Mouse (Mus musculus) limb, embryonic 14.5 days (tissue): ENCODE results near the gene Hoxc13. TPM values are rescaled to one million over a fixed set of nuclear protein-coding genes. Genes with fewer than 3 reads are reported as not detected.
A peak's percentile ranks its signal among the peaks of the same experiment; 100 is the strongest.

ENCODE experiments used
- ATAC-seq: fragments of 200-750 bp; cut with Nextera tagmentation; 2 replicates; pipeline ENCODE4 v1.8.0; 2017; ENCODE audit warnings: low read depth, moderate number of reproducible peaks, moderate TSS enrichment; ENCODE audit not compliant: low FRiP score
- DNase-seq: peaks from one replicate; pipeline ENCODE4 v3.0.0-alpha.2; 2015; ENCODE audit warnings: low spot score
- H3K27ac ChIP-seq: fragments of 300-500 bp; sonication (generic); replicated peaks from 2 replicates; pipeline ENCODE4 v1.5.1; 2014; ENCODE audit warnings: low read depth, mild to moderate bottlenecking, low read length, moderate library complexity, mixed read lengths
- H3K27me3 ChIP-seq: fragments of 300-500 bp; sonication (generic); 2 replicates; pipeline ENCODE4 v1.6.1; 2014; ENCODE audit warnings: low read length, mixed read lengths; ENCODE audit not compliant: control insufficient read depth, insufficient read depth
- H3K36me3 ChIP-seq: fragments of 300-500 bp; sonication (generic); 2 replicates; pipeline ENCODE4 v1.6.1; 2014; ENCODE audit warnings: mild to moderate bottlenecking, low read length, moderate library complexity, mixed read lengths; ENCODE audit not compliant: control insufficient read depth, insufficient read depth
- H3K4me1 ChIP-seq: fragments of 300-500 bp; sonication (generic); 2 replicates; pipeline ENCODE4 v1.6.1; 2014; ENCODE audit warnings: antibody characterized with exemption, low read length, mixed read lengths; ENCODE audit not compliant: control insufficient read depth, insufficient read depth
- H3K4me2 ChIP-seq: fragments of 300-500 bp; sonication (generic); replicated peaks from 2 replicates; pipeline ENCODE4 v1.6.1; 2014; ENCODE audit warnings: low read depth, mild to moderate bottlenecking, low read length, moderate library complexity; ENCODE audit not compliant: severe bottlenecking
- H3K4me3 ChIP-seq: fragments of 300-500 bp; sonication (generic); replicated peaks from 2 replicates; pipeline ENCODE4 v1.5.1; 2014; ENCODE audit warnings: low read length
- H3K9ac ChIP-seq: fragments of 300-500 bp; sonication (generic); 2 replicates; pipeline ENCODE4 v1.6.1; 2014; ENCODE audit warnings: mild to moderate bottlenecking, low read depth, low read length, moderate library complexity; ENCODE audit not compliant: severe bottlenecking
- H3K9me3 ChIP-seq: fragments of 300-500 bp; sonication (generic); 2 replicates; pipeline ENCODE4 v1.6.1; 2016; ENCODE audit warnings: low read length; ENCODE audit not compliant: control insufficient read depth
- POLR2A ChIP-seq: fragments of 200-500 bp; IDR thresholded peaks from 2 replicates; pipeline ENCODE4 v1.8.0; 2012; ENCODE audit warnings: inconsistent platforms, mild to moderate bottlenecking, moderate library complexity, borderline replicate concordance; ENCODE audit not compliant: insufficient read depth, insufficient read length; ENCODE audit errors: extremely low read depth
- WGBS: fragments of 180-500 bp; shearing (Covaris S2); extraction: QIAGEN DNeasy Blood & Tissue Kit; methylation state at CpG from one replicate; pipeline ENCODE4 v1.1.7; 2014; 5-methylcytosine and 5-hydroxymethylcytosine counted together
- polyA plus RNA-seq, 2 experiments: library from polyadenylated mRNA; depleted of rRNA in 1 of 2; stranded (reverse) in 1 of 2; unstranded in 1 of 2; fragments of >200 nt; fragmentation: Nextera tagmentation in 1 of 2; extraction: Ambion mirVana in 1 of 2; gene quantifications; 2 replicates each; pipeline versions ENCODE4 v1.2.1 to v1.2.3; 2012 to 2014

Hoxc13 gene
- polyA plus RNA-seq, 2 experiments, result 2.9 to 6.1 TPM

DNA sequence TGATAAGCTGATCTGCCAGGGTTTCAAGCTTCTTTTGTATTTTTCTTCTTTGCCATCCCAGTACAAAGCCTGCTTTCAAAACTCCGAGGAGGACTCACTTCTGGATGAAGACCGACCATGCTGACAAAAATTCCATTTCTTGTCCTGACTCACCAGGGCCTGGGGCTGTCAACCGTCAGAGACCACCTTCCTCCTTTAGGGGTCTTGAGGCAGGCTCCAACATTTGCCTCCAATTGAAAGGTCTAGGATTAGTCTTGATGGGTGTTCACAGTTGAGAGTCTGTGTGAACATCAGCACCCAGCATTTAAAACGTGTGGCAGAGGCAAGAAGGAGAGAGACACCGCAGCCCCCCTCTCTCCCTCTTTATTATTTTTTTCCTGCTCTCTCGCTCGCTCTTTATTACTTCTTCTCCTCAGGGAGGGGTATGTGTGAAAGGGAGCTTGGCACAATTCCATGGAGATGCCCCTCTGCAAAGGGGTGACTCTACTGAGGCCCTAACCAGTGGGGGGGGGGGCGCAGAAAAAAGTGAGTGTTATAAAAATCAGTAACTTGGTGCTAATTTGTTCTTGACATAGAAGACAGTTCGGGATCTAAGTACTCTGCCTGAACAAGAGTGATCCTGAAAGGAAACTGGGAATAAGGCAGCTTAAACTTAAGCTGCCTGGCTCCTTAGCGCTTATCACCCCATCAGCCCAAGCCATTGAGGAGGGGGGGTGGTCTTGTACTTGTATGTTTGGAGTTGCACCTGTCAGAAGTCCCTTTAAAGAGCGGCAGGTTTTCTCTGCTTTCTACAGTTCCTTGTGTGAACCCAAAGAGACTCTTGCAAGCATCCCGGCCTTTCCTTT is 1.3 kb upstream of the Hoxc13 start:
- H3K4me3 ChIP-seq, result no peak overlapping the region
- DNase-seq, result no peak
- no peaks in the 10 kb centered on the region; the same call in 1 of the 2 replicates for H3K4me1 ChIP-seq
- H3K27me3 ChIP-seq, result peaks cover 94% of the 10 kb centered on the region
- WGBS, result 2% methylated on average over 12 of the region's 12 CpGs
- no peaks in the 10 kb centered on the region for H3K9me3 ChIP-seq
- H3K9ac ChIP-seq, result no peak overlapping the region
- H3K27ac ChIP-seq, result no peak overlapping the region
- TF ChIP-seq POLR2A, result no peak
- no peaks in the 10 kb centered on the region for H3K36me3 ChIP-seq
- no peak overlapping the region for H3K4me2 ChIP-seq
- no peak for ATAC-seq

DNA sequence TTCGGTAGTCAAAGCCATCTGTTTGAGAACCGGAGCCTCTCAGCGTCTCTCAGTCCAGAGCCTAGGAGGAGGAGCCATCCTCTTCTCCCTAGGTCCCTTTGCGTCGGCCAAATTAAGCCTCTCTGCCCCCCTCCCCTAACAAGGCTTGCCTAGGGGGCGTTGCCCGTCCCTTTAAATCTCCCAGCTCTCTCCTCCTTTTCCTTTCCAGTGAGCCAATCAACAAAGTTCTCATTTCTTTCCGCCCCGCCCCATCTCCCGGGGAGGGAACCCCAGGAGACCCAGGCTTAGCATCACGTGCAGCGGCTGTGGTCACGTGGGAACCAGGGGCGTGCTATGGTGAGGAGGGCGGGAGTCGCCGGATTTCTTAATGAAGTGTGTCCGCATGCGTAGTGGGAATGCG is 284 bp upstream of the Hoxc13 start:
- peak overlapping the region; percentile 31 for H3K4me3 ChIP-seq
- H3K36me3 ChIP-seq, result no peaks in the 10 kb centered on the region
- H3K4me1 ChIP-seq, result no peaks in the 10 kb centered on the region; the same call in 1 of the 2 replicates
- H3K27ac ChIP-seq, result no peak overlapping the region
- ATAC-seq (peak; percentile 73), DNase-seq (peak; percentile 60)
- H3K27me3 ChIP-seq, result peaks cover 96% of the 10 kb centered on the region
- peak overlapping the region; percentile 34; the same call in 1 of the 2 replicates for H3K4me2 ChIP-seq
- WGBS, result under 1% methylated on average over 19 of the region's 20 CpGs
- H3K9me3 ChIP-seq, result no peaks in the 10 kb centered on the region
- TF ChIP-seq POLR2A, result no peak
- no peak overlapping the region for H3K9ac ChIP-seq

DNA sequence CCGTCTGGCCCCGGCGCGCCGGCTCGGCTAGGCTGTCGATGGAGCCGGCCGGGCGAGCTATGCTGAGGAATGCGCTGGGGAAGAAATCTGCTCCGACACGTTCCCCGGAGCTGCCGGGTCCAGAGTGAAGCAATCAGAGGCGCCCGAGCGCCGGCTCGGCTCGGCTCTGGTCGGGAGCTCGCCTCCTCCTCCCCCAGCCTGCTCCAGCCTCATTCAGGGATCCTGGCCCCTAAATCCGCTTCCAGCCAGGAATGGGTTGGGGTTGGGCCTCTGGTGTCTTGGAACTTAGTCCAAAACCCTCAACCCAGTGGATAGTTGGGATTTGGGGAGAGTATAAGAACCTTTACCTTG is 1.1 kb downstream of the Hoxc13 start:
- H3K9ac ChIP-seq, result no peak overlapping the region
- no peak for TF ChIP-seq POLR2A
- WGBS, result 0% methylated on average over 16 of the region's 24 CpGs
- H3K9me3 ChIP-seq, result no peaks in the 10 kb centered on the region
- H3K27ac ChIP-seq, result no peak overlapping the region
- H3K4me1 ChIP-seq, result no peaks in the 10 kb centered on the region; the same call in 1 of the 2 replicates
- H3K36me3 ChIP-seq, result no peaks in the 10 kb centered on the region
- ATAC-seq, result 0 out of 2 replicates have a peak, but pooled peaks have one; percentile 30
- peak overlapping the region; percentile 31 for H3K4me3 ChIP-seq
- peak overlapping the region; percentile 34; the same call in 1 of the 2 replicates for H3K4me2 ChIP-seq
- DNase-seq, result no peak
- peaks cover 96% of the 10 kb centered on the region for H3K27me3 ChIP-seq

DNA sequence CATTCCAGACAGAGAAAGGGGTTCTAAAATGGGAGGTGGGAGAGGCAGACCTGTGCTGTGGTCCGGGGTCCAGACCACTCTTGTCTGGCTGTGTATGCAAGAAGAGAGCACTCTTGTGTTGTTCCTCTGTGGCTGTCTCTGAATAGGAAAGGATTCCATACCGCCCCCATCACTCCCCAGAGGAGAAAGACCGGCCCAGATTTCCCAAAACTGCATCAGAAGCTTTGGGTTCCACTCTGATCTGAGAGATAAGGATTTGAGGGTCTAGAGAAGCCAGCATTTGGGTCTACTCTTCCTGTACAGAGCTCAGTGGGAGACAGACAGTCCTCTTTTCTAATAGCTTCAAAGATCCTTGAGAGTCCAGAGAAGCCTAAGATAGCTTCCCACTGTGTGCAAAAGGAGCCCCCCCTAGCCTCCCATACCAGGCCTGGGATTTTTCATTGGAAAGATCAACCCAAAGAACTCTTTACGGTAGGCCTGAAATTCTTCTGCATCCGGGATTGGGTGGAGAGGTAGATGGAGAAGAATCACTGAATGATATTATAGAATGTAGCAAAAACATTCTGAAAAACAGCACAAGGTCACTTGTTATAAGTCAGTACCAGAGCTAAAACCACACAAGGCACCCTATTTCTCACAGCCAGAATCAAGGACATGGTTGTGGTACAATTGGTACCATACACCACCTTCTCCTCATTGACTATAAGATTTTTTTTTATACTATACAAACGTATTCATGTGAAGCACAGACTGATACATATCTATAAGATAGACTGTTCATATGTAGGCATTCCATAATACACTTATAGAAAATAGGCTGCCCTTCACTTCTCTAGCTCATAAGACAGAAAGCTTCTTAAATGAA is 2.0 kb downstream of the Hoxc13 start:
- H3K4me2 ChIP-seq, result no peak overlapping the region
- ATAC-seq, result no peak
- H3K9me3 ChIP-seq, result no peaks in the 10 kb centered on the region
- no peaks in the 10 kb centered on the region for H3K36me3 ChIP-seq
- no peak for TF ChIP-seq POLR2A
- H3K9ac ChIP-seq, result no peak overlapping the region
- H3K27ac ChIP-seq, result no peak overlapping the region
- 12% methylated on average over 6 of the region's 6 CpGs for WGBS
- H3K4me3 ChIP-seq, result no peak overlapping the region
- no peaks in the 10 kb centered on the region; the same call in 1 of the 2 replicates for H3K4me1 ChIP-seq
- no peak for DNase-seq
- H3K27me3 ChIP-seq, result peaks cover 96% of the 10 kb centered on the region

DNA sequence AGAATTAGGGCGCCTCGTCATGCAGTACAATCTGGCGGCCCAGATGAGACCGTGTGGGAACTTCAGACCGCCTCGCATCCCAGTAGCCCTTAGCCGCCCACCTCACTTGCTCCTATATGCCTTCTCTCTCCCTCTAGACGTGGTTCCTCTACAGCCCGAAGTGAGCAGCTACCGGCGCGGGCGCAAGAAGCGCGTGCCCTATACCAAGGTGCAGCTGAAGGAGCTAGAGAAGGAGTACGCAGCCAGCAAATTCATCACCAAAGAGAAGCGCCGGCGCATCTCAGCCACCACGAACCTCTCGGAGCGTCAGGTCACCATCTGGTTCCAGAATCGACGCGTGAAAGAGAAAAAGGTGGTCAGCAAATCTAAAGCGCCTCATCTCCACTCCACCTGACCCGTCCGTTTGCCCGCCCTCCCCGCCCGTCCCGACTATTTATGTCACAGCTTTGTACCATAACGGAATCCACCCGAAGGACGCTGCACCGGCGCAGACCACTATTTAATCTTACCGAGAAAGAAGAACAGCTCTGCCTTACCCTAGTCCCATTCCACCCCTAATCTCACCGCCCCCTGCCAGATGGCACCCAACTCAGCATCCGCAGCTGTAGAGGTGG is 6.2 kb downstream of the Hoxc13 start:
- DNase-seq, result no peak
- Histone ChIP-seq H3K4me1 (no peaks in the 10 kb centered on the region), H3K4me3 (no peak overlapping the region), H3K27me3 (peaks cover 95% of the 10 kb centered on the region), H3K9me3 (no peaks in the 10 kb centered on the region), H3K9ac (no peak overlapping the region), H3K4me2 (no peak overlapping the region), H3K27ac (no peak overlapping the region), H3K36me3 (no peaks in the 10 kb centered on the region)
- ATAC-seq, result no peak
- TF ChIP-seq POLR2A, result no peak
- 5% methylated on average over 40 of the region's 40 CpGs for WGBS
